Mouse (Mus musculus): Measurements from ENCODE around the gene Tcp11l1. TPM values are rescaled to one million over a fixed set of nuclear protein-coding genes. Genes with fewer than 3 reads are reported as not detected.

Gene Tcp11l1
- polyA plus RNA-seq, 1 experiment: 11.6 TPM

DNA sequence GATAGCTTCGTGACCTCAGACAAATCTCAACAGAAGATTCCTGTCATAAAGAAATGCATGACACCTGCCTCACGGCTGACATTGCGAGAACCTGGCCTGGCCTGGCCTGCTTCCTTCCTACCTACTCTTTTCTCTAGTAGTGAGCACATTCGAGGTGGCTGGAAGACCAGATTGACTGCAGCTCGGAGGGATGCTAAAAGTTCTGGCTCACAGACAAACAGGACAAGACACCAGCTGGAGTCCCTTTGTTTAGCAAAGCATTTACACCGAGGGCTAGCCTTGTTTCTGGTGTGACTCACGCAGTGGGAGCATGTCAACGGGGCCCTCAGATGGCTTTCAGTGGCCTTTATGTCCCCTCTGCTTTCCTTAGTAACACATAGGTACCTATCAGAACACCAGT, 23.2 kb downstream of the Tcp11l1 start:
- Histone ChIP-seq H3K4me3 (ENCODE audit: insufficient read depth, poor library complexity, severe bottlenecking) (no peak overlapping the region), H3K79me2 (ENCODE audit: control insufficient read depth, insufficient read depth) (no peaks in the 10 kb centered on the region), H3ac (ENCODE audit: control insufficient read depth, insufficient read length, low read depth) (no peak overlapping the region), H3K79me3 (ENCODE audit: low read depth) (no peaks in the 10 kb centered on the region), H3K36me3 (ENCODE audit: control insufficient read depth, insufficient read depth) (no peaks in the 10 kb centered on the region), H3K27me3 (ENCODE audit: control insufficient read depth, insufficient read depth, insufficient read length) (no peaks in the 10 kb centered on the region)
- TF ChIP-seq FOSL1 (IDR thresholded peaks at IDR 0.05; ENCODE audit: insufficient read depth, low read length, poor library complexity, severe bottlenecking) (no peak), MAX (IDR thresholded peaks at IDR 0.05) (no peak), CEBPB (IDR thresholded peaks at IDR 0.05; ENCODE audit: low read depth) (no peak), MYOG (IDR thresholded peaks at IDR 0.05; ENCODE audit: control insufficient read depth, extremely low read depth, insufficient read length) (no peak), CTCF (IDR thresholded peaks at IDR 0.05; ENCODE audit: control insufficient read depth, insufficient read depth, insufficient read length) (no peak), MYOD1 (IDR thresholded peaks at IDR 0.05; ENCODE audit: control insufficient read depth, insufficient read length, low read depth) (no peak), USF1 (IDR thresholded peaks at IDR 0.05; ENCODE audit: low read depth) (no peak)

DNA sequence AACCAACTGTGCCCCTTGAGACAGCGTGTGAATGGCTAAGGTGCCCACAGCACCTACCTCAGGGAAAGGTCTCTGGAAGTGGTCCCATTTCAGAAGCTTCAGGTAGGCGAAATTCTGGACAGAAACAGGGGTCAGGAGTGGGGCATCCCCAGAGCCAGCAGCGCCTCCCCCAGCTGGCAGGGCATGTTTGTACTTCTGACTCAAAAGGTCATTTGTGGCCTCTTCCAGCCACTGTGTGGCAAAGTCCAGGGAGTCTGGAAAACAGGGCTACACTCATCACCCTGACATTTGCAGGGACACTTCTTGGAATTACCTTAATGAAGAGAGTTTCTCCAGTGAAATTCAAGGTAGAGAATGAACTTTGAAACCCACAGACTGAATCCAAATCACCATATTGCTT, 23.6 kb downstream of the Tcp11l1 start:
- Histone ChIP-seq H3K36me3 (ENCODE audit: control insufficient read depth, insufficient read depth) (no peaks in the 10 kb centered on the region), H3K27me3 (ENCODE audit: control insufficient read depth, insufficient read depth, insufficient read length) (no peaks in the 10 kb centered on the region), H3K4me3 (ENCODE audit: insufficient read depth, poor library complexity, severe bottlenecking) (no peak overlapping the region), H3K79me3 (ENCODE audit: low read depth) (no peaks in the 10 kb centered on the region), H3K79me2 (ENCODE audit: control insufficient read depth, insufficient read depth) (no peaks in the 10 kb centered on the region), H3ac (ENCODE audit: control insufficient read depth, insufficient read length, low read depth) (no peak overlapping the region)
- TF ChIP-seq MYOD1 (IDR thresholded peaks at IDR 0.05; ENCODE audit: control insufficient read depth, insufficient read length, low read depth): no peak
- TF ChIP-seq CTCF (IDR thresholded peaks at IDR 0.05; ENCODE audit: control insufficient read depth, insufficient read depth, insufficient read length): no peak
- no peak for TF ChIP-seq USF1 (IDR thresholded peaks at IDR 0.05; ENCODE audit: low read depth)
- TF ChIP-seq CEBPB (IDR thresholded peaks at IDR 0.05; ENCODE audit: low read depth): no peak
- TF ChIP-seq FOSL1 (IDR thresholded peaks at IDR 0.05; ENCODE audit: insufficient read depth, low read length, poor library complexity, severe bottlenecking): no peak
- TF ChIP-seq MYOG (IDR thresholded peaks at IDR 0.05; ENCODE audit: control insufficient read depth, extremely low read depth, insufficient read length): no peak
- TF ChIP-seq MAX (IDR thresholded peaks at IDR 0.05): no peak

DNA sequence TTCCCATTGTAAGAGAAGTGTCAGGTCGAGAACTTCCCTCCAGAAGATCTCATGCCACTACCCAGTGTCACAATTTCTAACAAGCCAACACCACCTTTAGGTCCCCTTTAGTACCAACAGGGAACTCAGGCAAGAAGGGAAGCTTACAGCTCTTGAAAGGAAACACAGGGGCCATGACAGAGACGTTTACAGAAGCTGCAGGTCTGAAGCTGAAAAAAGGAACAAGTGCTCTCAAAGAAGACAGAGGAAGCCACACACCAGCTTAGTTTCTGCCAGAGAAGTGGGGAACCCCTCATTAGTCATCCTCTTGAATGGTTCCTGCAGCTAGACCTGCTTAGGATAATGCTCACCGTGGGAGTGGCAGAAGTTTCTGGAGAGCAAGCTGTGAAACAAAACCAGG, 24.7 kb downstream of the Tcp11l1 start:
- H3K79me3 ChIP-seq (ENCODE audit: low read depth): no peaks in the 10 kb centered on the region
- no peaks in the 10 kb centered on the region for H3K27me3 ChIP-seq (ENCODE audit: control insufficient read depth, insufficient read depth, insufficient read length)
- no peaks in the 10 kb centered on the region for H3K79me2 ChIP-seq (ENCODE audit: control insufficient read depth, insufficient read depth)
- no peak for TF ChIP-seq MYOD1 (IDR thresholded peaks at IDR 0.05; ENCODE audit: control insufficient read depth, insufficient read length, low read depth)
- no peak for TF ChIP-seq MYOG (IDR thresholded peaks at IDR 0.05; ENCODE audit: control insufficient read depth, extremely low read depth, insufficient read length)
- TF ChIP-seq MAX (IDR thresholded peaks at IDR 0.05): no peak
- no peak for TF ChIP-seq USF1 (IDR thresholded peaks at IDR 0.05; ENCODE audit: low read depth)
- TF ChIP-seq FOSL1 (IDR thresholded peaks at IDR 0.05; ENCODE audit: insufficient read depth, low read length, poor library complexity, severe bottlenecking): no peak
- no peak for TF ChIP-seq CTCF (IDR thresholded peaks at IDR 0.05; ENCODE audit: control insufficient read depth, insufficient read depth, insufficient read length)
- TF ChIP-seq CEBPB (IDR thresholded peaks at IDR 0.05; ENCODE audit: low read depth): no peak
- H3ac ChIP-seq (ENCODE audit: control insufficient read depth, insufficient read length, low read depth): no peak overlapping the region
- H3K4me3 ChIP-seq (ENCODE audit: insufficient read depth, poor library complexity, severe bottlenecking): no peak overlapping the region
- no peaks in the 10 kb centered on the region for H3K36me3 ChIP-seq (ENCODE audit: control insufficient read depth, insufficient read depth)

DNA sequence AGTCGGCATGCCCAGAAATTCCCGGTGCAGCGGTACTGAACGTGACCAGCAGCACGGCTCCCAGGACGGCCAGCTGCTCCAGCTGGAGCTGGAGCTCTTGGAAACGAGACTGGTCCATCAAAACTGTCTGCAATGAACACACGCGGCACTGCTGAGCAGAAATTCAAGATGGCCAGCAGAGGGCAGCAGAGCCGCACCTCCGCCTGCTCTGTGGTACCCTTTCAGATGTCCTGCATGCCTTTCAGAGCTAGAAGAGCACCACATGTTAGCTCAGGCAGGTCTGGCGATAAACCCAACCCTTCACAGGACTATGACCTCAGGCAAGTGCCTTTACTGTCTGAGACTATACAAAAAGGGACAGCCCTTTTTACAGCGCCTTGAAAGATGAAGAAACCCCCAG, 26.6 kb downstream of the Tcp11l1 start:
- TF ChIP-seq CTCF (IDR thresholded peaks at IDR 0.05; ENCODE audit: control insufficient read depth, insufficient read depth, insufficient read length) (peak; percentile 95), FOSL1 (IDR thresholded peaks at IDR 0.05; ENCODE audit: insufficient read depth, low read length, poor library complexity, severe bottlenecking) (no peak), MAX (IDR thresholded peaks at IDR 0.05) (peak; percentile 56), USF1 (IDR thresholded peaks at IDR 0.05; ENCODE audit: low read depth) (no peak), MYOG (IDR thresholded peaks at IDR 0.05; ENCODE audit: control insufficient read depth, extremely low read depth, insufficient read length) (no peak)
- Histone ChIP-seq H3K4me3 (ENCODE audit: insufficient read depth, poor library complexity, severe bottlenecking) (no peak overlapping the region), H3K27me3 (ENCODE audit: control insufficient read depth, insufficient read depth, insufficient read length) (no peaks in the 10 kb centered on the region), H3K79me3 (ENCODE audit: low read depth) (no peaks in the 10 kb centered on the region), H3ac (ENCODE audit: control insufficient read depth, insufficient read length, low read depth) (no peak overlapping the region), H3K36me3 (ENCODE audit: control insufficient read depth, insufficient read depth) (no peaks in the 10 kb centered on the region), H3K79me2 (ENCODE audit: control insufficient read depth, insufficient read depth) (no peaks in the 10 kb centered on the region)

DNA sequence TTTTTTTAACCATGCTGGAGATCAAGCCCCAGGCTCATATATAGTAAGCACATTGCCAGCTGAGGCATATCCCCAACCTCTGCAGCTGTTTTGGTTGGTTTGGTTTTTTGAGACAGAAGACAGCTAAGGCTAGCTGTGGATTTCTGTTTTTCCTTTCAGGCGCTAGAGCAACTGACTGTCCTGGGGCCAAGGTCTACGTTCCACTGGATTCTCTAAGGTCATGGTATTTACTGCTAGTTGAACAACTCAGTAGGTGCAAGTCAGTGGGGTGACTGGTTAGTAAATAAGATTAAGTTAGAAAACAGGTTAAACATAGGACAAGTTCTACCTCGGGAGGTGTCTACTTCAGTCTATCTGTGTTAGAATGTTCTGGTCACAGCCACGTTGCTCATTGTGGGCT, 27.2 kb downstream of the Tcp11l1 start:
- Histone ChIP-seq H3K79me2 (ENCODE audit: control insufficient read depth, insufficient read depth) (no peaks in the 10 kb centered on the region), H3K79me3 (ENCODE audit: low read depth) (no peaks in the 10 kb centered on the region), H3ac (ENCODE audit: control insufficient read depth, insufficient read length, low read depth) (no peak overlapping the region), H3K27me3 (ENCODE audit: control insufficient read depth, insufficient read depth, insufficient read length) (no peaks in the 10 kb centered on the region), H3K4me3 (ENCODE audit: insufficient read depth, poor library complexity, severe bottlenecking) (no peak overlapping the region), H3K36me3 (ENCODE audit: control insufficient read depth, insufficient read depth) (no peaks in the 10 kb centered on the region)
- TF ChIP-seq MYOG (IDR thresholded peaks at IDR 0.05; ENCODE audit: control insufficient read depth, extremely low read depth, insufficient read length) (no peak), MYOD1 (IDR thresholded peaks at IDR 0.05; ENCODE audit: control insufficient read depth, insufficient read length, low read depth) (no peak), FOSL1 (IDR thresholded peaks at IDR 0.05; ENCODE audit: insufficient read depth, low read length, poor library complexity, severe bottlenecking) (no peak)

DNA sequence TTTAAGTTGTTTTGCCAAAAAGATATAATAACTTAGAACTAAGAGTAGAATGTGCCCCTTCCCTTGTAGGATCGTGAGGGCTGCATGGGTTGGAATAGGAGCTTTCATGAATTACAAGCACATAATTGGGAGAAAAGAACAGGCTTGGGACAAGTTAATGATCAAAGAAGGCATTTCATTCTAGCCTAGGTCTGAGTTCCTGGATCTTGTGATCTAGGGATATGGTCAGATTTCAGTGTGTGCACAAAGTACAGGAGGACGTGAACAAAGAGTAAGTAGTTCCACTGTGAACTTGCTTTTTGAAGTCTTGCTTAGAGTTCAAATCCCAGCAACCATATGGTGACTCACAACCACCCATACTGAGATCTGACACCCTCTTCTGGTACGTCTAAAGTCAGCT, 34.6 kb downstream of the Tcp11l1 start:
- Histone ChIP-seq H3K79me2 (ENCODE audit: control insufficient read depth, insufficient read depth) (no peaks in the 10 kb centered on the region), H3K4me3 (ENCODE audit: insufficient read depth, poor library complexity, severe bottlenecking) (no peak overlapping the region), H3K27me3 (ENCODE audit: control insufficient read depth, insufficient read depth, insufficient read length) (no peaks in the 10 kb centered on the region), H3K79me3 (ENCODE audit: low read depth) (no peaks in the 10 kb centered on the region), H3K36me3 (ENCODE audit: control insufficient read depth, insufficient read depth) (no peaks in the 10 kb centered on the region), H3ac (ENCODE audit: control insufficient read depth, insufficient read length, low read depth) (no peak overlapping the region)
- TF ChIP-seq MYOG (IDR thresholded peaks at IDR 0.05; ENCODE audit: control insufficient read depth, extremely low read depth, insufficient read length): no peak
- no peak for TF ChIP-seq MYOD1 (IDR thresholded peaks at IDR 0.05; ENCODE audit: control insufficient read depth, insufficient read length, low read depth)

Data from C2C12 (cell line).